Mouse (Mus musculus) midbrain, embryonic 16.5 days (tissue): ENCODE results near the gene Gldn. TPM values are rescaled to one million over a fixed set of nuclear protein-coding genes. Genes with fewer than 3 reads are reported as not detected.

Experiments used
- ATAC-seq: fragments of 200-750 bp; cut with Nextera tagmentation; 2 replicates; pipeline ENCODE4 v1.8.0; 2017; ENCODE audit warnings: moderate TSS enrichment
- H3K27ac ChIP-seq: fragments of 300-500 bp; sonication (generic); 2 replicates; pipeline ENCODE4 v1.5.1; 2014; ENCODE audit warnings: mild to moderate bottlenecking, low read length, mixed read lengths
- H3K27me3 ChIP-seq: fragments of 300-500 bp; sonication (generic); 2 replicates; pipeline ENCODE4 v1.6.1; 2014; ENCODE audit warnings: low read depth, low read length, mixed read lengths; ENCODE audit not compliant: control insufficient read depth, insufficient read depth
- H3K36me3 ChIP-seq: fragments of 300-500 bp; sonication (generic); 2 replicates; pipeline ENCODE4 v1.6.1; 2014; ENCODE audit warnings: mild to moderate bottlenecking, low read length, moderate library complexity, mixed read lengths; ENCODE audit not compliant: control insufficient read depth, insufficient read depth
- H3K4me1 ChIP-seq: fragments of 300-500 bp; sonication (generic); 2 replicates; pipeline ENCODE4 v1.6.1; 2014; ENCODE audit warnings: mild to moderate bottlenecking, low read length, mixed read lengths; ENCODE audit not compliant: control insufficient read depth, insufficient read depth
- H3K4me2 ChIP-seq: fragments of 300-500 bp; sonication (generic); 2 replicates; pipeline ENCODE4 v1.6.1; 2014; ENCODE audit warnings: mild to moderate bottlenecking, low read length, mixed read lengths
- H3K4me3 ChIP-seq: fragments of 300-500 bp; sonication (generic); 2 replicates; pipeline ENCODE4 v1.5.1; 2014; ENCODE audit warnings: low read depth, mild to moderate bottlenecking, low read length, moderate library complexity, mixed read lengths
- H3K9ac ChIP-seq: fragments of 300-500 bp; sonication (generic); 2 replicates; pipeline ENCODE4 v1.6.1; 2014; ENCODE audit warnings: low read depth, low read length, mixed read lengths
- H3K9me3 ChIP-seq: fragments of 300-500 bp; sonication (generic); replicated peaks from 2 replicates; pipeline ENCODE4 v1.6.1; 2014; ENCODE audit warnings: mild to moderate bottlenecking, low read length, mixed read lengths; ENCODE audit not compliant: control insufficient read depth, poor library complexity, severe bottlenecking
- WGBS: fragments of 180-500 bp; shearing (Covaris S2); extraction: QIAGEN DNeasy Blood & Tissue Kit; methylation state at CpG from one replicate; pipeline ENCODE4 v1.1.7; 2014; 5-methylcytosine and 5-hydroxymethylcytosine counted together
- polyA plus RNA-seq: library from polyadenylated mRNA; unstranded; fragments of >200 nt; fragmentation: Nextera tagmentation; extraction: Ambion mirVana; gene quantifications from 2 replicates; pipeline ENCODE4 v1.2.1, GENCODE M21; 2015

Gldn gene
- polyA plus RNA-seq = 0.26 and 0.31 TPM in 2 replicates

- peak; percentile 75 for ATAC-seq
- Histone ChIP-seq H3K27me3 (peaks cover 4% of the 10 kb centered on the region), H3K9me3 (no peaks in the 10 kb centered on the region), H3K4me3 (peak within 1 kb of the TSS; percentile 52), H3K4me2 (peak within 1 kb of the TSS; percentile 97), H3K9ac (peak within 1 kb of the TSS; percentile 80), H3K27ac (no peak within 1 kb of the TSS), H3K4me1 (0 out of 2 replicates have a peak, but pooled peaks cover 4% of the 10 kb centered on the region), H3K36me3 (no peaks in the 10 kb centered on the region)
- 3% methylated on average over 57 of the region's 61 CpGs for WGBS
Observed at GRCm38 (mm10) chr9:54286331-54286987, at the start of gene Gldn. Gene Gldn, plus strand, starts transcription at chr9:54286486.

GRCm38 (mm10) chr9:54244869-54245665 is 41.2 kb upstream of the Gldn start:
- no peaks in the 10 kb centered on the region for H3K36me3 ChIP-seq
- no peak overlapping the region for H3K4me3 ChIP-seq
- H3K4me1 ChIP-seq = no peaks in the 10 kb centered on the region
- WGBS = 45% methylated on average over 3 of the region's 3 CpGs
- H3K27me3 ChIP-seq = no peaks in the 10 kb centered on the region
- no peak overlapping the region for H3K4me2 ChIP-seq
- no peak overlapping the region for H3K9ac ChIP-seq
- ATAC-seq = no peak
- H3K9me3 ChIP-seq = no peaks in the 10 kb centered on the region
- no peak overlapping the region for H3K27ac ChIP-seq

GRCm38 (mm10) chr9:54264754-54265153 is 21.5 kb upstream of the Gldn start:
- Histone ChIP-seq H3K4me2 (no peak overlapping the region), H3K9ac (no peak overlapping the region), H3K4me1 (no peaks in the 10 kb centered on the region), H3K9me3 (0 out of 2 replicates have a peak, but pooled peaks cover 2% of the 10 kb centered on the region), H3K4me3 (no peak overlapping the region), H3K27ac (no peak overlapping the region), H3K27me3 (no peaks in the 10 kb centered on the region), H3K36me3 (no peaks in the 10 kb centered on the region)
- no peak for ATAC-seq
- WGBS = 89% methylated on average over 4 of the region's 4 CpGs

- no peak within 1 kb of the TSS for H3K4me2 ChIP-seq
- ATAC-seq = no peak
- H3K27ac ChIP-seq = no peak within 1 kb of the TSS
- no peaks in the 10 kb centered on the region for H3K4me1 ChIP-seq
- 87% methylated on average over 7 of the region's 7 CpGs for WGBS
- no peak within 1 kb of the TSS for H3K9ac ChIP-seq
- no peaks in the 10 kb centered on the region for H3K27me3 ChIP-seq
- H3K4me3 ChIP-seq = no peak within 1 kb of the TSS
- no peaks in the 10 kb centered on the region for H3K36me3 ChIP-seq
- 0 out of 2 replicates have a peak, but pooled peaks cover 2% of the 10 kb centered on the region for H3K9me3 ChIP-seq
Observed at GRCm38 (mm10) chr9:54268010-54268409, 18.3 kb upstream of the Gldn start, which contains the start of gene Cyp19a1. Gene Cyp19a1, minus strand, starts transcription at chr9:54268110.

GRCm38 (mm10) chr9:54269987-54270386 is 16.3 kb upstream of the Gldn start:
- H3K9me3 ChIP-seq = 0 out of 2 replicates have a peak, but pooled peaks cover 2% of the 10 kb centered on the region
- no peak overlapping the region for H3K27ac ChIP-seq
- no peak for ATAC-seq
- H3K36me3 ChIP-seq = no peaks in the 10 kb centered on the region
- H3K27me3 ChIP-seq = no peaks in the 10 kb centered on the region
- H3K4me1 ChIP-seq = no peaks in the 10 kb centered on the region
- 76% methylated on average over 6 of the region's 6 CpGs for WGBS
- H3K9ac ChIP-seq = no peak overlapping the region
- H3K4me2 ChIP-seq = no peak overlapping the region
- H3K4me3 ChIP-seq = no peak overlapping the region

- WGBS = 56% methylated on average over 5 of the region's 5 CpGs
- Histone ChIP-seq H3K4me3 (no peak overlapping the region), H3K4me1 (no peaks in the 10 kb centered on the region), H3K4me2 (no peak overlapping the region), H3K36me3 (no peaks in the 10 kb centered on the region), H3K9ac (no peak overlapping the region), H3K9me3 (0 out of 2 replicates have a peak, but pooled peaks cover 2% of the 10 kb centered on the region), H3K27ac (no peak overlapping the region), H3K27me3 (no peaks in the 10 kb centered on the region)
- ATAC-seq = no peak
Observed at GRCm38 (mm10) chr9:54270889-54271288, 15.4 kb upstream of the Gldn start.

GRCm38 (mm10) chr9:54275283-54275682 is 11.0 kb upstream of the Gldn start:
- no peaks in the 10 kb centered on the region for H3K36me3 ChIP-seq
- no peaks in the 10 kb centered on the region for H3K9me3 ChIP-seq
- no peak overlapping the region for H3K27ac ChIP-seq
- no peaks in the 10 kb centered on the region for H3K27me3 ChIP-seq
- H3K9ac ChIP-seq = no peak overlapping the region
- H3K4me1 ChIP-seq = no peaks in the 10 kb centered on the region
- no peak for ATAC-seq
- WGBS = 92% methylated on average over 4 of the region's 4 CpGs
- H3K4me2 ChIP-seq = no peak overlapping the region
- H3K4me3 ChIP-seq = no peak overlapping the region

- WGBS = 88% methylated on average over 12 of the region's 12 CpGs
- Histone ChIP-seq H3K36me3 (no peaks in the 10 kb centered on the region), H3K9me3 (no peaks in the 10 kb centered on the region), H3K4me3 (no peak overlapping the region), H3K4me2 (no peak overlapping the region), H3K27me3 (no peaks in the 10 kb centered on the region), H3K4me1 (no peaks in the 10 kb centered on the region), H3K9ac (no peak overlapping the region), H3K27ac (no peak overlapping the region)
- ATAC-seq = no peak
Observed at GRCm38 (mm10) chr9:54279046-54279589, 7.2 kb upstream of the Gldn start.

- Histone ChIP-seq H3K9me3 (no peaks in the 10 kb centered on the region), H3K27ac (no peak overlapping the region), H3K4me2 (no peak overlapping the region), H3K4me1 (0 out of 2 replicates have a peak, but pooled peaks cover 4% of the 10 kb centered on the region), H3K36me3 (no peaks in the 10 kb centered on the region), H3K4me3 (no peak overlapping the region), H3K9ac (no peak overlapping the region), H3K27me3 (peaks cover 4% of the 10 kb centered on the region)
- no peak for ATAC-seq
- 50% methylated on average over 5 of the region's 5 CpGs for WGBS
Observed at GRCm38 (mm10) chr9:54287804-54288203, 1.5 kb downstream of the Gldn start.
